Mouse (Mus musculus) heart, adult 2 months (tissue): ENCODE measurements around the gene Map1s. TPM values are rescaled to one million over a fixed set of nuclear protein-coding genes. Genes with fewer than 3 reads are reported as not detected.

Experiments
- DNase-seq, 2 experiments: peaks; one replicate each; pipeline ENCODE4 v3.0.0; 2021
- H3K27ac ChIP-seq: fragments of 200-600 bp; 2 replicates; pipeline ENCODE4 v1.8.1; 2022
- H3K27me3 ChIP-seq: fragments of 200-500 bp; 2 replicates; pipeline ENCODE4 v1.6.1; 2012; ENCODE audit warnings: mild to moderate bottlenecking, low read length, inconsistent platforms, mixed read lengths; ENCODE audit not compliant: control insufficient read depth, insufficient read depth
- H3K36me3 ChIP-seq: fragments of 200-500 bp; 2 replicates; pipeline ENCODE4 v1.6.1; 2012; ENCODE audit warnings: low read length, inconsistent platforms; ENCODE audit not compliant: control insufficient read depth, insufficient read depth
- H3K4me1 ChIP-seq: fragments of 200-500 bp; 2 replicates; pipeline ENCODE4 v1.6.1; 2011; ENCODE audit warnings: low read length; ENCODE audit not compliant: control insufficient read depth, insufficient read depth
- H3K4me3 ChIP-seq: fragments of 200-600 bp; 2 replicates; pipeline ENCODE4 v1.8.1; 2022
- H3K79me2 ChIP-seq: fragments of 200-500 bp; replicated peaks from 2 replicates; pipeline ENCODE4 v1.6.1; 2012; ENCODE audit warnings: mild to moderate bottlenecking, inconsistent platforms, low read length, moderate library complexity, mixed read lengths; ENCODE audit not compliant: control insufficient read depth, insufficient read depth
- H3K9ac ChIP-seq: fragments of 200-500 bp; 2 replicates; pipeline ENCODE4 v1.6.1; 2012; ENCODE audit warnings: low read depth, mild to moderate bottlenecking, control low read depth, inconsistent platforms, low read length, mixed read lengths
- CTCF ChIP-seq: fragments of 200-600 bp; IDR thresholded peaks from 2 replicates; pipeline ENCODE4 v1.8.1; 2022; ENCODE audit warnings: antibody characterized with exemption, mild to moderate bottlenecking, moderate library complexity
- EP300 ChIP-seq: fragments of 200-500 bp; IDR thresholded peaks from 2 replicates; pipeline ENCODE4 v1.6.1; 2011; ENCODE audit warnings: low read depth, low read length, control low read depth; ENCODE audit not compliant: insufficient read depth
- POLR2A ChIP-seq: fragments of 200-500 bp; IDR thresholded peaks from 2 replicates; pipeline ENCODE4 v1.6.1; 2011; ENCODE audit warnings: mild to moderate bottlenecking, low read depth, low read length, control low read depth; ENCODE audit not compliant: insufficient read depth
- WGBS: fragments of 180-500 bp; shearing (Covaris S2); methylation state at CpG from one replicate; pipeline ENCODE4 v1.1.7; 2018; 5-methylcytosine and 5-hydroxymethylcytosine counted together
- intact Hi-C: fragments of 180-260 bp; cut with DNase I; formaldehyde crosslinking; loops from one replicate; pipeline ENCODE4 v1.15.1; 2025
- polyA plus RNA-seq: library from polyadenylated mRNA; depleted of rRNA; stranded (reverse); fragments of >200 nt; gene quantifications from 2 replicates; pipeline ENCODE4 v1.2.3, GENCODE M21; 2012
- total RNA-seq, 2 experiments: library from RNA; stranded (reverse); gene quantifications; 2 replicates each; pipeline ENCODE4 v1.2.3; 2021

Gene Map1s
- total and polyA plus RNA-seq, 3 experiments = 17.8 to 21.3 (median 20.2) TPM

GRCm38 (mm10) chr8:70928778-70929322 lies 23.1 kb downstream of the Map1s start:
- DNase-seq = peak in 1 of 2 experiments; percentile 16
- Histone ChIP-seq H3K4me3 (no peak overlapping the region), H3K27ac (no peak overlapping the region), H3K36me3 (no peaks in the 10 kb centered on the region), H3K79me2 (no peaks in the 10 kb centered on the region), H3K27me3 (no peaks in the 10 kb centered on the region), H3K4me1 (no peaks in the 10 kb centered on the region), H3K9ac (no peak overlapping the region)
- intact Hi-C loops = no loop called here
- no peak for TF ChIP-seq EP300
- TF ChIP-seq POLR2A = no peak
- no peak for TF ChIP-seq CTCF
- WGBS = 31% methylated on average over 5 of the region's 5 CpGs

- no peaks in the 10 kb centered on the region for H3K79me2 ChIP-seq
- H3K4me3 ChIP-seq = no peak overlapping the region
- H3K36me3 ChIP-seq = no peaks in the 10 kb centered on the region
- WGBS = 93% methylated on average over 11 of the region's 11 CpGs
- no peaks in the 10 kb centered on the region for H3K27me3 ChIP-seq
- TF ChIP-seq POLR2A = no peak
- no peak for TF ChIP-seq EP300
- TF ChIP-seq CTCF = no peak
- H3K9ac ChIP-seq = no peak overlapping the region
- no peak overlapping the region for H3K27ac ChIP-seq
- no peaks in the 10 kb centered on the region for H3K4me1 ChIP-seq
- intact Hi-C loops = no loop called here
- no peak for DNase-seq
Measured at GRCm38 (mm10) chr8:70931731-70932130, 26.0 kb downstream of the Map1s start.

- TF ChIP-seq POLR2A (no peak), CTCF (no peak), EP300 (no peak)
- no peaks in the 10 kb centered on the region for H3K27me3 ChIP-seq
- H3K4me1 ChIP-seq = no peaks in the 10 kb centered on the region
- no peak overlapping the region for H3K9ac ChIP-seq
- WGBS = 88% methylated on average over 4 of the region's 4 CpGs
- intact Hi-C loops = no loop called here
- no peak overlapping the region for H3K27ac ChIP-seq
- no peaks in the 10 kb centered on the region for H3K79me2 ChIP-seq
- DNase-seq = peak in 1 of 2 experiments; percentile 5
- no peak overlapping the region for H3K4me3 ChIP-seq
- no peaks in the 10 kb centered on the region for H3K36me3 ChIP-seq
Measured at GRCm38 (mm10) chr8:70933036-70933435, 27.3 kb downstream of the Map1s start.

- intact Hi-C loops = no loop called here
- peak in 1 of 2 experiments; percentile 10 for DNase-seq
- no peaks in the 10 kb centered on the region for H3K27me3 ChIP-seq
Measured at GRCm38 (mm10) chr8:70934786-70935185, 29.1 kb downstream of the Map1s start.

GRCm38 (mm10) chr8:70937200-70937599 lies 31.5 kb downstream of the Map1s start:
- no peak overlapping the region for H3K9ac ChIP-seq
- peak in 1 of 2 experiments; percentile 5 for DNase-seq
- intact Hi-C loops = no loop called here
- no peaks in the 10 kb centered on the region for H3K27me3 ChIP-seq
- TF ChIP-seq CTCF (no peak), POLR2A (no peak), EP300 (no peak)
- H3K36me3 ChIP-seq = no peaks in the 10 kb centered on the region
- WGBS = 77% methylated on average over 6 of the region's 6 CpGs
- H3K27ac ChIP-seq = no peak overlapping the region
- no peak overlapping the region for H3K4me3 ChIP-seq
- no peaks in the 10 kb centered on the region for H3K4me1 ChIP-seq
- no peaks in the 10 kb centered on the region for H3K79me2 ChIP-seq

More at GRCm38 (mm10) chr8:70934786-70935185, 29.1 kb downstream of the Map1s start:
- Histone ChIP-seq H3K4me1 (no peaks in the 10 kb centered on the region), H3K27ac (no peak overlapping the region), H3K9ac (no peak overlapping the region), H3K79me2 (no peaks in the 10 kb centered on the region), H3K36me3 (no peaks in the 10 kb centered on the region), H3K4me3 (no peak overlapping the region)
- no peak for TF ChIP-seq CTCF
- no peak for TF ChIP-seq EP300
- no peak for TF ChIP-seq POLR2A
- 57% methylated on average over 7 of the region's 7 CpGs for WGBS

GRCm38 (mm10) chr8:70941478-70941877 lies 35.7 kb downstream of the Map1s start:
- Histone ChIP-seq H3K36me3 (no peaks in the 10 kb centered on the region), H3K4me3 (no peak overlapping the region), H3K9ac (no peak overlapping the region), H3K79me2 (no peaks in the 10 kb centered on the region), H3K4me1 (no peaks in the 10 kb centered on the region), H3K27me3 (no peaks in the 10 kb centered on the region), H3K27ac (no peak overlapping the region)
- DNase-seq = no peak
- no peak for TF ChIP-seq EP300
- TF ChIP-seq CTCF = peak; percentile 36
- intact Hi-C loops = no loop called here
- 59% methylated on average over 2 of the region's 2 CpGs for WGBS
